Mouse (Mus musculus) ovary, postnatal 36 days (tissue): ENCODE measurements around the gene Plekhg3.
A peak's percentile ranks its signal among the peaks of the same experiment; 100 is the strongest.

ENCODE experiments used
- DNase-seq: peaks from one replicate; pipeline ENCODE4 v3.0.0; 2022; ENCODE audit warnings: low spot score, mixed read lengths

The Plekhg3 gene

DNA sequence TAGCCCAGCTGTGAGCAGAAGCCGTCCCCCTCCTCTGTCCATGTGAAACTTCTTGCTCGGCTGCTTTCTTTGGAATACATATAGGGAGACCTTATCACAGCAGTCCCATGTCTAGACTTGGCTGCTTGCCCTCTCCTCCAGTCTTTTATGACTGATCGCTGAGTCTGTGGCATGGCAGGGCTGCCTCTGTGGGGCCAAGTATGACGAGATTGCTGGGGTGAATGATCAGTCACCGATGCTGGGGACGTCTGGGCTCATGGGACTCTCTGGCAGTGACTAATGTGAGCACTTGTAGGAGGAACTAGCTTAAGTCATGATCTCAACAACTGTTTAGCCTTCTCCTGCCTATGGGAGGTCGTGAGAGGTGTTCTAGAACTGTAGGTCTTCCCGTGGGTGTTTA, 21.6 kb downstream of the Plekhg3 start:
- no peak for DNase-seq

DNA sequence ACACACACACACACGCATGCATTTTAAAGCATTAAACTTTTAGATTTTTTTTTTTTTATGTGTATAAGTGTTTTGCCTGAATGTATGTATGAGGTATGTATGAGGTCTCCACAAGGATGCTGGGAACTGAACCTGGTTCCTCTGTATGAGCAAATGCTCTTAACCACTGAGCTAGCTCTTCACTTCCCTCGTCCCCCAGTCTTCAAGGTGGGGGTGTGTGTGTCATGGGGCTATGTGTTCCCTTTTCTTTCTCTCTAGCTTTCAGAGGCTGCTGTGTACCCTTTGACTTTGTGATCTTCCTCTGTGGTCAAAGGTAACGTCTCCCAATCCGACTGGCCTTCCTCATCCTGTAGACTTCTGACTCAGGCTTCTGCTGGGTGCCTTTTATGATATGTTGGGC, 22.3 kb downstream of the Plekhg3 start:
- no peak for DNase-seq

DNA sequence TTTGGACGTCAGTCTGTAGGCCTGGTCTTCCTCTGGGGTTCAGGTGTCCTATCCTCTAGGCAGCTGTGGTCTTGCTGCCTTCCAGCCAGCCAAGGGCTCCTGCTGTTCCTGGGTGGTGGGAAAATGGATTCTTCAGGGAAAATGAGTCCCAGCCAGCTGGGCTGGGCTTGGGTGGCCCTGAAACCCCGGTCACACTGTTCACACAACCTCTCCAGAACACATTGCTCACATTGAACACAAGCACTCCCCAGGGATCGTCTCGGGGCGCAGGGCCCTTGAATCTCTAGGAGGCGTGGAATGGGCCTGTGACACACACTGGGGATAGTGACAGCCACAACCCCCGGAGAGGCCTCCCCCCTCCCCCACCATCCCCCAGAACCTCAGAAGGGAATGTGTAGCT, 23.2 kb downstream of the Plekhg3 start:
- no peak for DNase-seq

DNA sequence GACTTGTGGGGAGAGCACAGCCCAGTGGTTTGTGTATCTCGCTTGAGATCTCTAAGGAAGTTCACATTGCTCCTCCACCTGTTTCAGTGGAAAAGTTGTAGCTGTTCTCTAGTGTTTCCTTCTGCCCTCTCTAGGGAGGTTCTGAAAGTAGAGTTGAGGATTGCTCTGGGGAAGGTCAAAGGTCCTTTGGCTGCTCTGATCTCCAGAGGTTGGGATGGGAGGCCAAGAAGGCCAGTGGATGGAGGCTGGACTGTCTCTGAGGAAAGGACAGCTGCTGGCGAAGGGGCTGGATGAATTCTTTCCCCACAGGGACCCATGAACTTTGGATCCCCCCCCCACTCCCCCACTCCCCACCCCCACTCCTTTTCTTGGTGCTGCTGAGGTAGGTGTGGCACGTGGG, 23.7 kb downstream of the Plekhg3 start:
- no peak for DNase-seq

DNA sequence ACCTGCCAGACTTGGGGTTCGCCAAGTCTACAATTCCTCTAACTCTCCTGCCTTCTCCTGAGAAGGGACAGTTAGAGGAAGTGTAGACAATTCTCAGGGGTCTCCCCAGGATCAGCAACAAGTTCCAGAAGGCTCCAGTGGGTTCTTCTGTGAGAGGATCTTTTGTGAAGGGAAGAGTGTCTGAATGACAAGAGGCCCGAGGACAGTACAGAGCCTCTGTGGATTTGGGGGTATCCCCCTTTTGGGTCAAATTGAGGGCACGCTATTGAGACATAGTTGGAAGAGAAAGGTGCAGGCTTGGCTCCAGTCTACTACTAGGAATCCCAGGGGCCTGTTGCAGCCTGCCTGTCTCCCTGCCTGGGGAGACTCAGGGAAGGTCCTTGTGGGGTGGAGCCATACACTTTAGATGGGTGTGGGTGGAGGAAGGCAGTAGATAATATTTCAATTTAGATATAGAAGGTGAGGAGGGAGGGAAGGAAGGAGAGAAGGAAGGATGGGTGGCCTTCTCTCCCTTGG, 24.2 kb downstream of the Plekhg3 start:
- DNase-seq: no peak

DNA sequence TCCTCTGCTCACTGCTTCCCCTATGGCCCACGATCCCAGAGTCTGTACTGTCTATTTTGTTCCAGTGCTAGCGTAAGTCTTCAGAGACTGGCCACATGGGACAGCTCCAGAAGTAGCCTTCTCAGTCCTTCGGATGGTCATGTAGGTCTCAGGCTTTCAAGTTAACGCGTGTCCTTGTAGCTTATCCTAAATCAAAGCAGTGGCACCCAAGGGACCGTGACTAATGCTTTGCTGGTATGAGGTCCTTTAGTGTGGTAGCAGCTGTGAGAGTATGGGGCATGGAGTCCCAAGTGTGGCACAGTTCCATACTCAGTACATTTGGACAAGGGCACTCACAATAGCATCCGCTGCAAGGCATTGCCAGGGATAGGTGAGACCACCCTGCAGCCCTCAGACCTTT, 25.5 kb downstream of the Plekhg3 start:
- DNase-seq: no peak

DNA sequence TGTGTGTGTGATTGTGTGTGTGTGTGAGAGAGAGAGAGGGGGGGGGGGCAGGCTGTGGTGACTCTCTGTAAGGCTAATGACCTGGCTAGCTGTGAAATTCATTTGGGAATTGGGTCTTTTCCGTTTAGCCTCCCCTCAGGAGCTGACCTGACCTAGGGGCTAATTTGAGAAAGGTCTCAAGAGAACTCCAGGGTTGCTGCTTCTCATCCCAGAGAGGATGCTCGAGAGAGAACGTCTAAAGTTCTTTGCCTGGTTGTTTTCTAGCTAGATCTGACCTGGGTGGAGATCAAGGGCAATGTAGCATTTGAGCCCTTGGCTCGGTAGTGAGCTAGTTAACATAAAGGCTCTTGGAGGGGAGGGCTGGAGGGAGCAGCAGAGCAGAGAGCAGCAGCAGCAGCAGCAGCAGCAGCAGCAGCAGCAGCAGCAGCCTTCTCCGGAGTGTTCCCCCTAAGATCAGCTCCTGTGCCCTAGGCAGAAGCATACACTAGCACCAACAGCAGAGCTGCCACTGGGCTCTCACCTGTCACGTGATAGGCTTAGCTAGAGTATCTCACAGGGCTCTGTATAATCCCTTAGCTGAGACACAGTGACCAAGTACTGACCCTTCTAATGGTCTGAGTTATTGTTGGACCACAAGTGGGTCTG, 26.2 kb downstream of the Plekhg3 start:
- no peak for DNase-seq

DNA sequence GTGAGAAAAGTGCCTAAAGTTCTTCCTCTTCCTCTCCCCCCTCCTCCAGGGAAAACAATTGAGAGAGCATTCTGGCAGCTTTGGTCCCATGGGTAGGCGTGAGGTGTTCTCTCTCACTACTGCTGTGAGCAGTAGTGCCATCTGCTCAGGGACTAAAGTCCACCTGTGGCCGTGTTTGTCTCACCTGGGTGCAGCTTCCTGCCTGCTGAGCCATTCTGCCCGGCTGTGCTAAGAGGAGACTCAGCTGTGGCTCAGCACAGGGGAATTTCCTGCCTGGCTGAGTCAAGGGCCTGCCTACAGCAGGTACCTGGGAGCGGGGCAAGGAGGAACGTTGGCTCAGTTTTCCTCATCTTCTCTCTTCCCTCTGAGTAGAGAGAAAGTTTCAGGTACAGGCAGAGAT, 27.5 kb downstream of the Plekhg3 start:
- no peak for DNase-seq

DNA sequence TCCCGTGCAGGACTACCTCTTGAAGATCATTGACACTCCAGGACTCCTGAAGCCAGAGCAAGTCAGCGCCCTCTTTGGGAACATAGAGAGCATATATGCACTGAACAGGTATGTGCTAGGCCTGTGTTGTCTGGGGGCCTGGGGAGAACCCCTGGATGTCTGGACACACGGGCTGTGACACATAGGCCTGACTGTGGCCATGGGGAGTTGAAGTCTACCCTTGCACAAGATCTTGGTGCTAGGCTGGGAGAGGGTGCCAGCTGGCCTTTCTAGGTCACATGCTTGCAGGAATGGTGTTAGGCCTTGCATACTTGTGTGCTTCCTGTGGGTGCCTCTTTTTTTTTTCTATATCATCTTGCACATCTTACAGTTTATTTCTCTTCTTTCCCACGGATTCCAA, 31.5 kb downstream of the Plekhg3 start:
- DNase-seq: no peak

DNA sequence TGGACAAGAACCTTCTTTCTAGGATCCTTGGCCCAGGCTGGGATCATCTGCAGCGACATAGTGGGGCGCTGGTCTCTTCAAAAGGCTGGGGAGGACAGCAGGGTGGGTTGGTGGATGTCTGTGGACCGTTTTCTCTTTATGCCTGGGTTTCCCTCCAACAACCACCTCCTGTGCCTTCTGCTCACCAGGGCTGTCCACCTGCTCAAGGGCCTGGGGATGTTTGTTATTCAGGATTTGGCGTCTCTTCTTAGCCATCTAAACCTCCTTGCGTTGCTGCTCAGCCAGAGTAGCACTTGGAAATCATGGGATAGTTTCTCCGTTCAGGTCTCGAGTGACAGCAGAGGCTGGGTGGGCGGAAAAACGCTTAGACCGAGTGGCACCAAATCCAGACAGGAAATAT, 35.6 kb downstream of the Plekhg3 start:
- DNase-seq: no peak

DNA sequence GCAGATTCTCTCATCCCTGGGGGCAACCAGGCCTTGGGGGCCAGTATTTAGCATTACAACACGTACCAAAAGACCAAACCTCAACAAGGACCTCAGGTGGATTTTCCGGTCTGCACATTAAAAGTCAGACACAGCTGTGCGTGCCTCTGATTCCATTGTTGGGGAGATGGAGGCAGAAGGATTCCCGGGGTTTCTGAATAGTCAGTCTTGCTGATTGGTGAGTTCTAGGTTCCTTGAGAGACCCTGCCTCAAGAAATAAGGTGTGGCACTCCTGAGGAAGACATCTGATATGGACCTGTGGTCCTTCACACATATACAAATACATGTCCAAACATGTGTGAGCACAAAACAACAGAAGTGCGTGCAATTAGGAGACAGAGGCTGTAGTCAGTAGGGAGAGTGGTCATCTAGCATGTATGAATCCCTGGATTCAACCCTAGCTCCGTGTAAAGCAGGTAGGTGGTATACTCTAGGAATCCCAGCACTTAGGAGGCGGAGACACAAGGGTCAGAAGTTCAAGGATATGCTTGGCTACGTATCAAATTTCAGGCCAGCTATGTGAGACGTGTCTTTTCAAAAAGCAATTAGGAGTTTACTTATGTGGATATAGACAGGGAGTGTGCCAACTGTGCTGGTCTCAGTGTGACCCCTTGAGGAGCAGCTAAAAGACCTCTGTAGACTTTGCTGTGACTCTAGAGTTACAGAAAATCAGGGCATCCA, 39.7 kb downstream of the Plekhg3 start:
- no peak for DNase-seq

DNA sequence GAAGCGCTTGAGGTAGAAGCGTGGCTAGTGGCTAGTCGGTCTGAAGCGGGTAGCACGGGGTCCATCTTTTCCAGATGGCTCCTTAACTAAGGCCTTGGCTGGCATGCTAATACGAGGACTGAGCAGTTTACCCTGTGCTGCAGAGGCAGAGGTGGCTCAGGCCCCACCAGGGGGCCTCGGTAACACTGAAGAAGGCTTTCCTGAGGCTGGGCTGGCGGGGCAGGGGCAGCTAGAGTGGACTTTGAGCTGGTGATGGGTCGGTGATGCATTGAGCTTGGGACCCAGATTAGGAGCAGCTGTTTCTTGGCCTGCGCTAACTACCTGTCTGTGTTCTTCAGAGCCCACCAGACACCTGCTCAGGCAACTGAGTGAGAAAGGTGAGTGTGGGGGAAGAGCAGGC, 40.6 kb downstream of the Plekhg3 start:
- no peak for DNase-seq

DNA sequence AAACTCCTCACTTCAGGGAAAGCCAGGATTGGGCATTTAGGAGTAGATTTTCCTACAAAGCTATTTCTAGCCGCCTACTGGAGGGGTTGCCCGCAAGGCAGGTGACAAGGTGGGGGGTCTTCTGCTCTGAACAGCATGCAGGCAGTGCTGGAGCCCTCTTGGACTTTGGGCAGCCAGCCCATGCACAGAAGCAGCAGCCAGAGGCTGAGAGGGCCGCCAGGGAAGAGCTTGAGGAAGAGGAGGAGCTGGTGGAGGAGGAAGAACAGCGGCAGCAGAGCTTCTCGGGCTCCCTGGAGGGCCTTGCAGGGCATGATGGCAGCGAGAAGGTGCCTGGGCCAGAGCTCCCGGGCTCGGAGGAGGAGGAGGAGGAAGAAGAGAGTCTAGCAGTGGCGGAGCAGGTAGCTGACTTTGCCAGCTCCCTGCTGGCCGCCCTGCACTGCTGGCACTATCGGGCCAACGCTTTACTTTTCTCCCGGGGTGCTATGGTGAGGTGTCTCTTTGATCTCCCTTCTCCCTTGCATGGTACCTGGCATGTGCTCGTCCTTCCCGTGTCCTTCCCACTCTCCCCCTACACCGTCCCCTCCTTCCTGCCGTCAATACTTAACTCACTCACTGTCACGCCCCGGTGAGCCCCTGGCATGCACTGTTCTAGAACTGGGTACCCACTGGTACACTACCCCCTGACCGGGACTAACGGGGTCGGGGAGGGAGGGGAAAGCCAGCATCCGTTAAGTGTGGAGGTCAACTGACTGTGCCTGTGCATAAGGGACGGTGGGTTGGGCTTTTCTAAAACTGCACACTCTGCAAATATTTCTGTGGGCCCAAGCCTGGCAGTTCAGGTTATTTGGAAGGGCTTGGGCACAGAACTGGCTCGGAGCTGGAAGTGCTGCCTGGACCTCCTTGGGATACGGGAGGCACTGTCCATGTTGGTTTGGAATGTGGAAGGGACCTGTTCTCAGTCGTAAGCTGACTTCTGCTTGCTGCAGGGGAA, 41.9 kb downstream of the Plekhg3 start:
- DNase-seq: no peak

DNA sequence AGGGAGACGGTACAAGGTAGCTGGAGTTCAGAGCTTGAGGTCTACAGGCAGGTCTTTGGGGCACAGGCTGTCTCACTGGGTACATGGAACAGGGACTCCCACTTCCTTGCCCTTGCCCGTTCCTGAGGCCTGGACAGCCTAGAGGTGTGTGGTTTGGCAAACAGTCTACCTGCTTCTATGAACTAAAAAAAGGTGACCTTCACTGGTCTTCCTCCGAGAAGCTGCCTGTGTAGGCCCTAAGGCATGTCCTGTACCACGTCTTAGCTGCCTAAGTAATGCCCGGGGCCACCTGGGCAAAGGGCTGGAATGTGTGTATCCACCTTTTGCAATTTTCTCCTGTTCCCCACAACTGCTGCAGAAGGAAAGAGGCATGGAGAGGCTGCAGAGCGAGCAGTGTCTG, 42.7 kb downstream of the Plekhg3 start:
- DNase-seq: no peak

DNA sequence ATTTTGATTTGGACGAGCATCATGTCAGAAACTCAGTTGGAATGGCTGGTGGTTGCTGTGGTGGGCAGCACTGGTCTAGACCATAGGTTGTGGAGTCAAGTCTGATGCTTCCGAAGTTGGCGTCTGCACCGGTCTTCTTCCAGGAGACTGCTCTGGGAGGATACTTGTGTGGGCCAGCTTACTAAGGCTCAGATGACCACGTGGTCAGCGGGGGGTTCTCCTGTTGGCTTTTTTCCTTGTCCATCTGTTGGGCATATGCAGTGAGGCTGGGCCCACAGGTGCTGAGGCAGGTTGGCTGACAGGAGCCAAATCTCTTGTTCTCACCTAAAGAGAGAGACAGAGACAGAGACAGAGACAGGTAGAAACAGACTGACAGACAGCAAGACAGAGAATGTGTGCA, 44.1 kb downstream of the Plekhg3 start:
- no peak for DNase-seq

DNA sequence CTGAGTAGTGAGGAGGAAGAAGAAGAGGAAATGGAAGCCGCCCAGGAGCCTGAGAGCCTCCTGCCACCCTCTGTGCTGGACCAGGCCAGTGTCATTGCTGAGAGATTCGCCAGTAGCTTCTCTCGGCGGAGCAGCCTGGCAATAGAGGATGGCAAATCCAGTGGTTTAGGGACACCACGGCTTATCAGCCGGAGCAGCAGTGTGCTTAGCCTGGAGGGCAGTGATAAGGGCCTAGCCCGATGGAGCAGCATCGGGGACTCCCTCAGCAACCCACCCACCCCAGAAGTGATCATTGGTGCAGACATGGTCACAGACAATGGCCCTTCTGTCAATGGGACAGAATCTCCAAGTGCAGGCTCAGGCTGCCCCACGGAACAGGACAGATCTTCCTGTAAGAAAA, 45.4 kb downstream of the Plekhg3 start:
- DNase-seq: no peak

DNA sequence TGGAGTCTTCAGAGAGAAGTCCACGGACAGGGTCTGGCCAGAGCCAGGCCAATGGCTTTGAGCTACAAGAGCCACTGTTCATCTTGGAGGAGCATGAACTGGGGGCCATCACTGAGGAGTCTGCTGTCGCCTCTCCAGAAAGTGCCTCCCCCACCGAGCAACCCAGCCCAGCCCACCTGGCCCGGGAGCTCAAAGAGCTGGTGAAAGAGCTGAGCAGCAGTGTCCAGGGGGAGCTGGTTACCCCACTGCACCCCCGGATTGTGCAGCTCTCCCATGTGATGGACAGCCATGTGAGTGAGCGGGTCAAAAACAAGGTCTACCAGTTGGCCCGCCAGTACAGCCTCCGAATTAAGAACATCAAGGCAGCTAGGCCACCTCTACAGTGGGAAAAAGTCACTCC, 46.1 kb downstream of the Plekhg3 start:
- no peak for DNase-seq

DNA sequence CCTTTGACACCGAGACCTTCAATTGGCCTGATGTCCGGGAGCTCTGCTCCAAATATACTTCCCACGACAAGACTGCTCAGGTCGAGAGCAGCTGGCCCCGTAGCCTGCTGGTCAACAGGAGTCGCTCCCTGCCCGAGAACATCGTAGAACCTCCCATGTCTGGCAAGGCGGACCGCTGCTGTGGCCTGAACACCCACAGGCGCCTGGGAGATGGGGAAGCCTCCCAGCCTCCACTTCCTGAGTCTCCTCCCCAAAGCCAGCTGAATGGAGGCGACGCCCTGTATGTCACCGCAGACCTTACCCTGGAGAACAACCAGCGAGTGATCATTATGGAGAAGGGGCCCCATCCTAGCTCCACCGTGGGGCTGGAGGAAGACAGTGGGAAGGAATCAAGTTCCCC, 47.2 kb downstream of the Plekhg3 start:
- no peak for DNase-seq

DNA sequence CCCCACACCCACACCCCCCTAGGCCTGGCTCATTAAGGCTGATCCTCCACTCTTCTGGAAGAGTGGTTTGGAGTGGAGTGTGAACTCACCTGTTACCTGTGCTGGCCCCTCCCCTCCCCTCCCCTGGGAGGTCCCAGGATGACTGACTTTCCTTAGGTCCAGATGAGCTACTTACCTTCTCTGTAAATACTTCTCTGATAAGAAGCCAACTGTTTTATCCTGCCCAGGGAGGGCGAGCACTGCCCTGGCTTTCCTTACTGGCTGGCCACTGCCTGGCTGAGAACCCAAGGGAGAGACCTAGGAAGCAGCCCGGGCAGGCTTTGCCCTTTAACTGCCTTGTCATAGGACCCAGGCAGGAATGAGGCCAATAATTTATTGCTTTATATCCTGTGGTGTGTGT, 47.8 kb downstream of the Plekhg3 start:
- DNase-seq: no peak

DNA sequence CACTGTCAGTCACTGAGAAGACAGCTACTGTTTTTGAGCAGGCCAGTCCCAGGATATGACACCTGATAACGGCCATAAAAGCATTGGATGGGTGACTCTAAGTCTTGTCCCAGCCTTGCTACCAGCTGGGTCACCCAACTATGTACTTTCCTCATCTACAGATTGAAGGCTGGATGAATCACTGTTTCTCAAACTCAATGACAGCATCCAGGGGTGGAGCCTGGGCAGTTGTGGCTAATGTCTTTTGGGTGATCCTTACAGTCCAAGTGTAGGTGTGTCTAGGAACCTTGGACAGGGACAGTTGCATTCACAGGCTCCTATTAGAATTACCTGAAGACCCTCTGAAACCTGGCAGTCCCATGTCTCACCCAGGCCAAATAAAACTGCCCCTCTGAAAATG, 49.1 kb downstream of the Plekhg3 start:
- no peak for DNase-seq

DNA sequence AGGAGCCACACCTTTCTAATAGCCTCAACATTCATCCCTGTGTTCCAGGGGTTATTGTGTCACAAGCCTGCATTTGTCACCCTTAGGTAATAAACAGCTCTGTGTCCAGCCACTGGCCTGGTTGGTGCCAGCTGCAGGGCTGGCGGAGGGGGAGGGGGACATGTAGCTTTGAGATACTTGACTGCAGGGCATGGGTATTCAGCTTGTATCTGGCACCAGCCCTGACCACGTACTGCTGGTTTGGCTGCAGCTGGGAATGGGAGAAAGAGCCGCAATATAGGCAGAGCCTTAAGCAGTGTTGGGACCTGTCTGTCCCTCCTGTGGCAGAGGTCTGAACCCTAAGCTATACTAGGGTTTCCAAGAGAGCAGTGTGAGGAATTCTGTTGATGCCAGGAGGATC, 51.4 kb downstream of the Plekhg3 start:
- no peak for DNase-seq

DNA sequence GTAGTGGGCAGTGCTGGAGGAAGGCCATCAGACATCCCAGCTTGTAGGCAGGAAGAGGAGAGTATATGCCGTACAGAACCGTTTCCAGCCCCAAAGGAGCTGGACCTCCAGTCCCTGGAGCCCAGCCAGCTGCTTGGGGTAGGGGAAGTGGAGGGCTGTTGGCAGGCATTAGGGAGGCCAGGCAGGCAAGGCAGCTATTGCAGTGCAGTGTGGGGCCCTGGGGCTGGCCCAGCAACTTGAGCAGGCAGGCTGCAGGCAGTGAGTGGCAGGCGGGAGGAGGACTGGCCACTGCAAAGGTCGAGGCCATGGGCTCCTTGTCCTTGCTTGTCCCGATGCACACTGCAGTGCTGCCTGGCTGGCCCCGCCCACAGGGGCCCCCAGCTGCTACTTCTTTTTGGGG, 52.1 kb downstream of the Plekhg3 start:
- peak; percentile 57 for DNase-seq

DNA sequence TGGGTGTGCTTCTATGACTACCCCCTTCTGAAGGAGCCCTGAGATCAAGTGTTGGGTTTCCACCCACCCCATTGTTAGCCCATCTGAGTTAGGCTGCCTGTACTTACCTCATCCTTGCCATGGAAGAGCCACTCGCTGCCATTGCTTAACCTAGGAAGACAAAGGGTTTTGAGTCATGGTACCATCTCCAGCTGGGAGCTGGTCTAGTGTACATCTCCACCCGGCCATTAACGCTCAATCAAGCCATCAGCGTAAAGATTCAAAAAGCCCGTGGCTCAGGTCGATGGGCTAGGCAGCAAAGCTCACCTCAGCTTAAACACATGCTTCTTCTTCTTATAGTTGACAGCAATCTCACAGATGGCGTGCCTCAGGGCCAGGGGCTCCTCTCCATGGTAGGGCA, 52.8 kb downstream of the Plekhg3 start:
- no peak for DNase-seq
